Mouse (Mus musculus): ENCODE data around the gene Hap1. TPM values are rescaled to one million over a fixed set of nuclear protein-coding genes. Genes with fewer than 3 reads are reported as not detected.

Gene Hap1
- polyA plus RNA-seq, 1 experiment from 2014 or later = 3.0 TPM

GRCm38 (mm10) chr11:100399320-100399719 lies 43.4 kb upstream of the Hap1 start:
- Histone ChIP-seq H3K4me2 (no peak overlapping the region), H3K9ac (ENCODE audit: low read depth, low read length) (no peak overlapping the region), H3K4me1 (ENCODE audit: control insufficient read depth, insufficient read depth, low read length) (peaks cover 55% of the 10 kb centered on the region), H3K9me3 (replicated peaks; ENCODE audit: control insufficient read depth, low read length) (no peaks in the 10 kb centered on the region), H3K27me3 (ENCODE audit: control insufficient read depth, insufficient read depth, low read length) (no peaks in the 10 kb centered on the region), H3K27ac (ENCODE audit: low read depth, low read length) (no peak overlapping the region), H3K4me3 (ENCODE audit: low read depth, low read length) (no peak overlapping the region), H3K36me3 (ENCODE audit: control insufficient read depth, insufficient read depth, low read length) (no peaks in the 10 kb centered on the region)
- 71% methylated on average over 9 of the region's 9 CpGs for WGBS (ENCODE audit: insufficient replicate concordance)
- ATAC-seq (replicated peaks; ENCODE audit: insufficient number of reproducible peaks, low FRiP score, low TSS enrichment) = no peak

- H3K9ac ChIP-seq (ENCODE audit: low read depth, low read length) = no peak overlapping the region
- no peak overlapping the region for H3K27ac ChIP-seq (ENCODE audit: low read depth, low read length)
- no peak for ATAC-seq (replicated peaks; ENCODE audit: insufficient number of reproducible peaks, low FRiP score, low TSS enrichment)
- peaks cover 56% of the 10 kb centered on the region for H3K4me1 ChIP-seq (ENCODE audit: control insufficient read depth, insufficient read depth, low read length)
- 90% methylated on average over 7 of the region's 7 CpGs for WGBS (ENCODE audit: insufficient replicate concordance)
- H3K9me3 ChIP-seq (replicated peaks; ENCODE audit: control insufficient read depth, low read length) = no peaks in the 10 kb centered on the region
- H3K36me3 ChIP-seq (ENCODE audit: control insufficient read depth, insufficient read depth, low read length) = no peaks in the 10 kb centered on the region
- H3K4me3 ChIP-seq (ENCODE audit: low read depth, low read length) = no peak overlapping the region
- peak overlapping the region; percentile 81 for H3K4me2 ChIP-seq
- H3K27me3 ChIP-seq (ENCODE audit: control insufficient read depth, insufficient read depth, low read length) = no peaks in the 10 kb centered on the region
Observed at GRCm38 (mm10) chr11:100398517-100398916, 42.6 kb upstream of the Hap1 start.

GRCm38 (mm10) chr11:100397600-100398389 lies 41.9 kb upstream of the Hap1 start, which contains the start of gene Jup:
Gene Jup, minus strand, starts transcription at chr11:100397763.
- Histone ChIP-seq H3K4me3 (ENCODE audit: low read depth, low read length) (peak within 1 kb of the TSS; percentile 73), H3K36me3 (ENCODE audit: control insufficient read depth, insufficient read depth, low read length) (no peaks in the 10 kb centered on the region), H3K9me3 (replicated peaks; ENCODE audit: control insufficient read depth, low read length) (no peaks in the 10 kb centered on the region), H3K4me1 (ENCODE audit: control insufficient read depth, insufficient read depth, low read length) (peaks cover 55% of the 10 kb centered on the region), H3K27me3 (ENCODE audit: control insufficient read depth, insufficient read depth, low read length) (no peaks in the 10 kb centered on the region), H3K27ac (ENCODE audit: low read depth, low read length) (peak within 1 kb of the TSS; percentile 84), H3K9ac (ENCODE audit: low read depth, low read length) (peak within 1 kb of the TSS; percentile 82), H3K4me2 (peak within 1 kb of the TSS; percentile 81)
- WGBS (ENCODE audit: insufficient replicate concordance) = under 1% methylated on average over 37 of the region's 37 CpGs
- peak; percentile 94 for ATAC-seq (replicated peaks; ENCODE audit: insufficient number of reproducible peaks, low FRiP score, low TSS enrichment)

GRCm38 (mm10) chr11:100396886-100397599 lies 41.1 kb upstream of the Hap1 start:
- H3K36me3 ChIP-seq (ENCODE audit: control insufficient read depth, insufficient read depth, low read length) = no peaks in the 10 kb centered on the region
- peaks cover 54% of the 10 kb centered on the region for H3K4me1 ChIP-seq (ENCODE audit: control insufficient read depth, insufficient read depth, low read length)
- peak overlapping the region; percentile 84 for H3K27ac ChIP-seq (ENCODE audit: low read depth, low read length)
- H3K9me3 ChIP-seq (replicated peaks; ENCODE audit: control insufficient read depth, low read length) = no peaks in the 10 kb centered on the region
- peak overlapping the region; percentile 73 for H3K4me3 ChIP-seq (ENCODE audit: low read depth, low read length)
- H3K4me2 ChIP-seq = peak overlapping the region; percentile 81
- no peaks in the 10 kb centered on the region for H3K27me3 ChIP-seq (ENCODE audit: control insufficient read depth, insufficient read depth, low read length)
- H3K9ac ChIP-seq (ENCODE audit: low read depth, low read length) = peak overlapping the region; percentile 82
- WGBS (ENCODE audit: insufficient replicate concordance) = 4% methylated on average over 42 of the region's 42 CpGs
- ATAC-seq (replicated peaks; ENCODE audit: insufficient number of reproducible peaks, low FRiP score, low TSS enrichment) = peak; percentile 7; the same call in 1 of the 2 replicates

- Histone ChIP-seq H3K36me3 (ENCODE audit: control insufficient read depth, insufficient read depth, low read length) (no peaks in the 10 kb centered on the region), H3K27me3 (ENCODE audit: control insufficient read depth, insufficient read depth, low read length) (no peaks in the 10 kb centered on the region), H3K4me1 (ENCODE audit: control insufficient read depth, insufficient read depth, low read length) (peaks cover 54% of the 10 kb centered on the region), H3K4me2 (peak overlapping the region; percentile 81), H3K9me3 (replicated peaks; ENCODE audit: control insufficient read depth, low read length) (no peaks in the 10 kb centered on the region), H3K9ac (ENCODE audit: low read depth, low read length) (peak overlapping the region; percentile 82), H3K4me3 (ENCODE audit: low read depth, low read length) (peak overlapping the region; percentile 73), H3K27ac (ENCODE audit: low read depth, low read length) (peak overlapping the region; percentile 84)
- ATAC-seq (replicated peaks; ENCODE audit: insufficient number of reproducible peaks, low FRiP score, low TSS enrichment) = 0 out of 2 replicates have a peak, but pooled peaks have one; percentile 12
- WGBS (ENCODE audit: insufficient replicate concordance) = 15% methylated on average over 17 of the region's 17 CpGs
Observed at GRCm38 (mm10) chr11:100395861-100396631, 40.1 kb upstream of the Hap1 start.

- H3K27ac ChIP-seq (ENCODE audit: low read depth, low read length) = peak overlapping the region; percentile 84
- no peaks in the 10 kb centered on the region for H3K9me3 ChIP-seq (replicated peaks; ENCODE audit: control insufficient read depth, low read length)
- no peaks in the 10 kb centered on the region for H3K27me3 ChIP-seq (ENCODE audit: control insufficient read depth, insufficient read depth, low read length)
- peak overlapping the region; percentile 81 for H3K4me2 ChIP-seq
- no peak for ATAC-seq (replicated peaks; ENCODE audit: insufficient number of reproducible peaks, low FRiP score, low TSS enrichment)
- H3K36me3 ChIP-seq (ENCODE audit: control insufficient read depth, insufficient read depth, low read length) = no peaks in the 10 kb centered on the region
- WGBS (ENCODE audit: insufficient replicate concordance) = 12% methylated on average over 11 of the region's 11 CpGs
- H3K4me3 ChIP-seq (ENCODE audit: low read depth, low read length) = peak overlapping the region; percentile 73
- peak overlapping the region; percentile 50 for H3K9ac ChIP-seq (ENCODE audit: low read depth, low read length)
- H3K4me1 ChIP-seq (ENCODE audit: control insufficient read depth, insufficient read depth, low read length) = peaks cover 59% of the 10 kb centered on the region
Observed at GRCm38 (mm10) chr11:100395200-100395599, 39.3 kb upstream of the Hap1 start.

- Histone ChIP-seq H3K4me3 (ENCODE audit: low read depth, low read length) (peak overlapping the region; percentile 73; the same call in 1 of the 2 replicates), H3K4me1 (ENCODE audit: control insufficient read depth, insufficient read depth, low read length) (peaks cover 66% of the 10 kb centered on the region), H3K27me3 (ENCODE audit: control insufficient read depth, insufficient read depth, low read length) (no peaks in the 10 kb centered on the region), H3K9ac (ENCODE audit: low read depth, low read length) (peak overlapping the region; percentile 50), H3K36me3 (ENCODE audit: control insufficient read depth, insufficient read depth, low read length) (no peaks in the 10 kb centered on the region), H3K27ac (ENCODE audit: low read depth, low read length) (peak overlapping the region; percentile 84), H3K4me2 (peak overlapping the region; percentile 81), H3K9me3 (replicated peaks; ENCODE audit: control insufficient read depth, low read length) (no peaks in the 10 kb centered on the region)
- WGBS (ENCODE audit: insufficient replicate concordance) = 63% methylated on average over 5 of the region's 5 CpGs
- no peak for ATAC-seq (replicated peaks; ENCODE audit: insufficient number of reproducible peaks, low FRiP score, low TSS enrichment)
Observed at GRCm38 (mm10) chr11:100394353-100395074, 38.6 kb upstream of the Hap1 start.

- Histone ChIP-seq H3K4me1 (ENCODE audit: control insufficient read depth, insufficient read depth, low read length) (peaks cover 71% of the 10 kb centered on the region), H3K4me2 (0 out of 2 replicates have a peak overlapping the region, but pooled peaks have one; percentile 3), H3K27me3 (ENCODE audit: control insufficient read depth, insufficient read depth, low read length) (no peaks in the 10 kb centered on the region), H3K27ac (ENCODE audit: low read depth, low read length) (no peak overlapping the region), H3K9me3 (replicated peaks; ENCODE audit: control insufficient read depth, low read length) (no peaks in the 10 kb centered on the region), H3K36me3 (ENCODE audit: control insufficient read depth, insufficient read depth, low read length) (no peaks in the 10 kb centered on the region), H3K4me3 (ENCODE audit: low read depth, low read length) (no peak overlapping the region), H3K9ac (ENCODE audit: low read depth, low read length) (no peak overlapping the region)
- no peak for ATAC-seq (replicated peaks; ENCODE audit: insufficient number of reproducible peaks, low FRiP score, low TSS enrichment)
- WGBS (ENCODE audit: insufficient replicate concordance) = 57% methylated on average over 7 of the region's 7 CpGs
Observed at GRCm38 (mm10) chr11:100393733-100394132, 37.8 kb upstream of the Hap1 start.
